Mouse (Mus musculus) heart, adult 11 months (tissue): ENCODE measurements around the gene Oxsm.

ENCODE experiments used
- DNase-seq: peaks from one replicate; pipeline ENCODE4 v3.0.0; 2022

Gene Oxsm

GRCm38 (mm10) chr14:16249171-16249874 is at the start of gene Oxsm, which contains the start of gene Ngly1:
Oxsm (minus strand) TSS chr14:16249808.
Ngly1 (plus strand) TSS chr14:16249280.
- DNase-seq, result peak; percentile 99

DNA sequence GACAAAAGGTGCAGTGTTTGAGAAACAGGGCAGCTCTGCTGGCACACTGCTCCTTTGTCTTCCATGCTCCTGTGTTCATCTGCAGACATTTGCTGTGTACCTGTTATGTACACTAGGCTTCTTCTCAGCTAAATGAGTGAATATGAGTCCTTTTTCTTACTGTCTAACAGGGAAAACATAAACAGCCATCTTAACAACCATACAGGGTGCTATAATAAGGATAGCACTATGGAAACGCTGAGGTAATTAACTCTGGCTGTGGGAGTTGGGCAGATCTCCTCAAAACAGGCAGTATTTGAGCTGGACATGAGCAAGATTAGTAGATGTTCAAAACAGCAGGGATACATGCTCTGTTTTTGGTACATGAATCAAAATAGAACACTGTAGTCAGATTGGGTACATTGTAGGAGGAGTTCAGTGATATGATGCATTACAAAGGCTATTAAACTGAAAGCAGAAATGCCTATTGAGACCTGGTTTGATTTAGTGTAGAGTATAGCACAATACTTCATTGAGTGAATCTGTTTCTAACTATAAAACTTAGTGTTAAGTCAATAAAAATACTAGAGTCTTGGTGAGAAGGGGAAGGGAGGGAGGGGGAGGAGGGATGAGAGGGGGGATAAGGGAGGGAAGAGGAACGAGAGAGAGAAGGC is 47.3 kb upstream of the Oxsm start:
- no peak for DNase-seq

DNA sequence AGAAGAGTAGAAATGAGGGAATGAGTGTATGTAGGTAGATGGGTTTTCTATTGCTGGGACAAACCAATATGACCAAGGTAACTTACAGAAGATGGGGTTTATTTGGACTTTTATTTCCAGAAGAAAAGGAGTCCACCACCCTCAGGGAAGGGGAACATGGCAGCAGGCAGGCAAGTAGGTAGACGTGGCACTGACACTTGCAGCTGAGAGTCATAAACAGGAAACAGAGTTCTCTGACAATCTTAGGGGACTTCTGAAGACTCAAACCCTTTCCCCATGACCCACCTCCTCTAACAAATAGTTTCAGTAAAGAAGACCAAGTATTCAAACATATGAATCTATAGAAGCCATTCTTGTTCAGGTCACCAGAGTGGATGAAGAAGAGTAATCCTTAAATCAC is 44.3 kb upstream of the Oxsm start:
- no peak for DNase-seq

- DNase-seq, result no peak
Observed at GRCm38 (mm10) chr14:16293015-16293414, 43.4 kb upstream of the Oxsm start.

- DNase-seq, result no peak
Observed at GRCm38 (mm10) chr14:16292371-16292770, 42.8 kb upstream of the Oxsm start.

DNA sequence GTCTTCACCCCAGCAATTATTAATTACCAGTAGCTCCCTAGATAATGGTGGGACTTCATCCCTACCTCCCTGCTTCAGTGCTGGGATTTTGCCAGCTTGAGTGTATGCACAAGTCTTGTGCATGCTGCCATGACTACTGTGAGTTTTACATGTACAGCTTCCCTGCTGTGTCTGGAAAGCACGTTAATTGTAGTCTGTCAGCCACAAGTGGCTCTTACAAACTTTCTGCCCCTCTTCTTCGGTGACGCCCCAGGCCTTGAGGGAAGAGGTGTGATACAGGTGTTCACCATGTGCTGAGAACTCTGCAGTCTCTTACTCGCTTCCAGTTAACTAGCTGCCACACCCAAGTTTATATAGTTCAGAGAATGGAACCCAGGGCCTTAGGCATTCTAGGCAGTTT is 34.4 kb upstream of the Oxsm start:
- no peak for DNase-seq

DNA sequence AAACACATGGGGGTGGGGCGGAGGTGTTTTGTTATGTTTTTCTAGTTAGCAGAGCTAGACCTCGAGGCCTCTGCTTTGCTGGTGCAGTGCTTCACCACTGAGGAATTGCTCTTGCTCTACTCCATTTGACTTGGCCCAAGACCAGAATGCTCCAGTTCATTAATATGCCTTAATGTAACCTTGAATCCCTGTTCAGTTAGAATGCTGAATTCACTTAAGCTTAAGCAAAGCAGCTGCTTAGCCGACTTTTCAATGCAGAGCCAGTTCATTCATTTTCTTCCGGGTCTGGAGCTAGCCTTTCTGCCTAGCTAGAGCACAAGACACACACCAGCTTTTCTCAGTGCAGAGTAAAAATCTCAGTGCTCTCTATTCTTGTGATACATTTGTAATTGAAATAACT is 29.6 kb upstream of the Oxsm start:
- DNase-seq, result no peak

DNA sequence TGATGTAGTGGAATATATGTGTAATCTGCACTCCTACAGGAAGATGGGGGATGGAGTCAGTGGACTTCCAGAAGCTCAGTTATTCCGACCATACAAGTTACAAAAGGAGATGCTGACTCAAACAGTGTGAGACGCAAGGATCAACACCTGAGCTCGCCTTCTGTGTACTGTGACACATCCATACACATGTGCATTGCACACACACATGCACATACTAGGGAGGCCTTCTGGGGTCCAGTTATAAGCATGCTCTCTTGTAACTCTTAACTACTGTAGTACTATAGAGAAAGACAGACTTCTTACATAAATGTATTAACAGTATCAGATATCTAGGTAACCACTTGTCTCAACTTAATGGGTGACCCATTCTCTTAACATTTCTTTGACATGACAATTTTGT is 24.1 kb upstream of the Oxsm start:
- DNase-seq, result no peak

- DNase-seq, result no peak
Observed at GRCm38 (mm10) chr14:16269776-16270175, 20.2 kb upstream of the Oxsm start.

GRCm38 (mm10) chr14:16267028-16267427 is 17.4 kb upstream of the Oxsm start:
- no peak for DNase-seq

GRCm38 (mm10) chr14:16261869-16262268 is 12.3 kb upstream of the Oxsm start:
- DNase-seq, result no peak

DNA sequence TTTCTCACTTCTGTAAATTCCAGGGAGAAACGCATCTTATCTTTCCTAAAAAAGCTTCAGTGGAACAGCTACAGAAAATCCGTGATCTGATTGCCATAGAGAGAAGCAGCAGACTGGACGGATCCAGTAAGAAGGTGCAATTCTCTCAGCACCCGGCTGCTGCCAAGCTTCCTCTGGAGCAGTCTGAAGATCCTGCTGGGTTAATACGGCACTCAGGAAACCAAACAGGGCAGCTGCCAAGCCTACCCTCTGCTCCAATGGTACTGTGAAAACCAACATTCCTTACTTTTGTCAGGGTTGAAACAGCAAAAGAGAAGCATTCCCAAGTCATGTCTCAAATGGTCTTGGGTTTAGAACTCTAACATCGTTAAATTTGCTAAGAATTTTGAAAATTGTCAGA is 10.9 kb upstream of the Oxsm start:
- DNase-seq, result no peak

DNA sequence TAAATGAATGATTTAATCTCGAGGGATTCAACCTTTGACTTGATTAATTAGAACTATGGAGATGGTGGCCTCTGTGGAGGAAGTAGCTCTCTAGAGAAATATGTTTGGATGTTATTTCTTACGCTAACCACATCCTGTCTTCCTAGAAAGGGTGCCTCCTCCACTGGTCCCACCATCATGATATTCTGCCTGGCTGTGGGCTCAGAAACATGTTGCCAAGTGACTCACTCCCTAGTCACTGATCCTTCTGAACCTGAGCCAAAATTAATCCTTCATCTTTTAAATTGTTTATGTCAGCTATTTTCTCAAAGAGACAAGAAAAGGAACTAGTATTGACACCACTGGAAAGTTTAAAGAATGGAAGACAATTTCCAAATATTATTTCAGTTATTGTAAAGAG is 6.6 kb upstream of the Oxsm start:
- DNase-seq, result no peak

DNA sequence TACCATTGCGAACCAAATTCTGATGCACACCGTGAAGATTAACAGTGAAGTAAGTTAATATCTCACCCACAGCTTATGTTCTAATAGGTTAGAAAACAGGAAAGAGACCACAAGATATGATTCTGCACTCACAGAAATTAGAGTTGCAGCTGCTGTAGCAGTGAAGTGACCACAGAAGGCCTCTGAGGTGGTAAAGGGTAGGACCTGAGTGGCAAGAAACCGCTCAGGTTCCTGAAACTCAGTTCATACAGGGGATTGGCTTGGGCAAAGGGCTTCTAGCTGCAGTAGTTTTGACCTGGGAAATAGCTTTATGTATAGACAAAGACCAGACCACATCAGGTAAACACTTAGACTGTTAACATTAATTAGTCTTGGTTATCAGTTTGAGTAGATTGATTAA is 6.1 kb upstream of the Oxsm start:
- DNase-seq, result no peak

GRCm38 (mm10) chr14:16250099-16250498 is 491 bp upstream of the Oxsm start:
- no peak for DNase-seq

GRCm38 (mm10) chr14:16248603-16249157 is 928 bp downstream of the Oxsm start:
- no peak for DNase-seq

GRCm38 (mm10) chr14:16248135-16248534 is 1.5 kb downstream of the Oxsm start:
- DNase-seq, result no peak

DNA sequence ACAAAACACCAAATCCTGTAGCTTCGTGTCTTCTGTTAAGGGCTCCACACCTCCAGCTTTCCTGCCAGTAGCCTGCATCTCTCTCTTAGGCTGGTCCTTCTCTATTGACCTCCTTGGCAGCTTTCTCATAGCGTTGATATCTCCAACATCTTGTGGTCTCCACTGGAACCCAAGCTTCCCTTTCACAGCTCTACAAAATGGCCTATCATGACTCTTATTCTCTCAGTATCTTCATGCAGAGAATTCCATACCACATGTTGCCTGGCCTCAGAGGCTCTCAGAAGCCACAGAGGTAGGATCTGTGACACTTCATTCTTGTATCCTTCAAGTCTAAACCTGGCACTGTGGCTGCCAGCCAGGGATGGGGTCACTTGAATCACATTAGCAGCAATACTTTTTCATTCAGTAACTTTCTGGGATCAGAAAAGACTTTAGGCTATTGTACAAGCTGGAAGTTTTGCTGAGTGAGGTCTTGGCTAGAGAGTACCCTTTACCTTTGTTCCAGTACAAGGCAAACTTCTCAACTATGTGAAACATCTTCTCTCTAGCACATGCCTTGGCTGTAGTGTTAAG is 3.2 kb downstream of the Oxsm start:
- no peak for DNase-seq

DNA sequence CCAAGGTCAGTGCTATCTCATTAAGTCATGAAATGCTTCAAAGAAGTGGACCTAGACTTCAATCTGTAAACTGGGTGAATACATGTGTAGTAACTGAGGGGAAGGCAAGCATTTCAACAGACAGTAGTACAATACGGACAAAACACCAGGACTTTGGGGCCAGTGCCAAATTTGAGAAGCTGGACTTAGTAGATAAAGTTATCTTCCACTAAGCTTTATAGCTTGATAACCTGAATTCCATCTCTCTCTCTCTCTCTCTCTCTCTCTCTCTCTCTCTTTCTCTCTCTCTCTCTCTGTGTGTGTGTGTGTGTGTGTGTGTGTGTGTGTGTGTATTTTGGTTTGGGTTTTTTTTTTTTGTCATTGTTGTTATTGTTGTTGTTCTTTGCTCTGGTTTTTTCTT is 4.5 kb downstream of the Oxsm start:
- DNase-seq, result no peak

- no peak for DNase-seq
Observed at GRCm38 (mm10) chr14:16244370-16244769, 5.2 kb downstream of the Oxsm start.

GRCm38 (mm10) chr14:16243603-16244209 is 5.9 kb downstream of the Oxsm start:
- DNase-seq, result no peak

DNA sequence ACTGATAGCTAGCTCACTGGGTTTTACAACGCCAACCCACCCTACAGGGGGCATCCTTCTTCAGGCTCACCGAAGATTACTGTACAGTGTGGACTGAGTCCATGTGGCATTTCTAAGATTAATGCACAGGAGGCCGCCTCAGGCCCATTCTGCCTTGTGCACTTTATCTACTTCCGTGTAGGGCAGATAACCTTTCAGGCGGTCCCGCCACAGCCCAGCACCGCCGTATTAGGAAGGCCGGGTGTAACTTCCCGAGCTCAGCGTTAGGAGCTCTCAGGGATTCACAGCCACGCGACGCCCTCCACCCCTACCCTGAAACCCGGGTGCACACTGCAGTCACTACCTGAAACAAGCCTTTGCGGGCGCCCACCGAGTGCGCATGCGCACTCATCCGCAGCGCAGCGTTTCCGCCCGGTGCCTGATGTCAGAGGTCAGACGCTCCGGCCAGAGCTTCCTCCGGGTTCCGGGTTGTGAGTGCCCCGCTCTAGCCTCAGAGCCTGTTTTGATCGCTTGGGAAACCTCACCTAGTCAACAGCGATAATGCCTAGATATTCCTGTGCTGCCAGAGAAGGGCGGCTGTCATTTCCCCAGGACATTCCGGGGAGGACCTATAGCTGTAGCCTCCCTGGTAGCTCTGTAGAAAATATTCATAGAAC is 6.5 kb downstream of the Oxsm start:
- peak; percentile 99 for DNase-seq

GRCm38 (mm10) chr14:16242193-16242815 is 7.3 kb downstream of the Oxsm start:
- peak; percentile 89 for DNase-seq
